Mouse (Mus musculus) limb, embryonic 14.5 days (tissue): ENCODE data around the gene Dpp4. TPM values are rescaled to one million over a fixed set of nuclear protein-coding genes. Genes with fewer than 3 reads are reported as not detected.
A peak's percentile ranks its signal among the peaks of the same experiment; 100 is the strongest.

Experiments
- ATAC-seq: fragments of 200-750 bp; cut with Nextera tagmentation; 2 replicates; pipeline ENCODE4 v1.8.0; 2017; ENCODE audit warnings: low read depth, moderate number of reproducible peaks, moderate TSS enrichment; ENCODE audit not compliant: low FRiP score
- DNase-seq: peaks from one replicate; pipeline ENCODE4 v3.0.0-alpha.2; 2015; ENCODE audit warnings: low spot score
- H3K27ac ChIP-seq: fragments of 300-500 bp; sonication (generic); replicated peaks from 2 replicates; pipeline ENCODE4 v1.5.1; 2014; ENCODE audit warnings: low read depth, mild to moderate bottlenecking, low read length, moderate library complexity, mixed read lengths
- H3K27me3 ChIP-seq: fragments of 300-500 bp; sonication (generic); 2 replicates; pipeline ENCODE4 v1.6.1; 2014; ENCODE audit warnings: low read length, mixed read lengths; ENCODE audit not compliant: control insufficient read depth, insufficient read depth
- H3K36me3 ChIP-seq: fragments of 300-500 bp; sonication (generic); 2 replicates; pipeline ENCODE4 v1.6.1; 2014; ENCODE audit warnings: mild to moderate bottlenecking, low read length, moderate library complexity, mixed read lengths; ENCODE audit not compliant: control insufficient read depth, insufficient read depth
- H3K4me1 ChIP-seq: fragments of 300-500 bp; sonication (generic); 2 replicates; pipeline ENCODE4 v1.6.1; 2014; ENCODE audit warnings: antibody characterized with exemption, low read length, mixed read lengths; ENCODE audit not compliant: control insufficient read depth, insufficient read depth
- H3K4me2 ChIP-seq: fragments of 300-500 bp; sonication (generic); replicated peaks from 2 replicates; pipeline ENCODE4 v1.6.1; 2014; ENCODE audit warnings: low read depth, mild to moderate bottlenecking, low read length, moderate library complexity; ENCODE audit not compliant: severe bottlenecking
- H3K4me3 ChIP-seq: fragments of 300-500 bp; sonication (generic); replicated peaks from 2 replicates; pipeline ENCODE4 v1.5.1; 2014; ENCODE audit warnings: low read length
- H3K9ac ChIP-seq: fragments of 300-500 bp; sonication (generic); 2 replicates; pipeline ENCODE4 v1.6.1; 2014; ENCODE audit warnings: mild to moderate bottlenecking, low read depth, low read length, moderate library complexity; ENCODE audit not compliant: severe bottlenecking
- H3K9me3 ChIP-seq: fragments of 300-500 bp; sonication (generic); 2 replicates; pipeline ENCODE4 v1.6.1; 2016; ENCODE audit warnings: low read length; ENCODE audit not compliant: control insufficient read depth
- POLR2A ChIP-seq: fragments of 200-500 bp; IDR thresholded peaks from 2 replicates; pipeline ENCODE4 v1.8.0; 2012; ENCODE audit warnings: inconsistent platforms, mild to moderate bottlenecking, moderate library complexity, borderline replicate concordance; ENCODE audit not compliant: insufficient read depth, insufficient read length; ENCODE audit errors: extremely low read depth
- WGBS: fragments of 180-500 bp; shearing (Covaris S2); extraction: QIAGEN DNeasy Blood & Tissue Kit; methylation state at CpG from one replicate; pipeline ENCODE4 v1.1.7; 2014; 5-methylcytosine and 5-hydroxymethylcytosine counted together
- polyA plus RNA-seq, 2 experiments: library from polyadenylated mRNA; depleted of rRNA in 1 of 2; stranded (reverse) in 1 of 2; unstranded in 1 of 2; fragments of >200 nt; fragmentation: Nextera tagmentation in 1 of 2; extraction: Ambion mirVana in 1 of 2; gene quantifications; 2 replicates each; pipeline versions ENCODE4 v1.2.1 to v1.2.3; 2012 to 2014

Dpp4 gene
- polyA plus RNA-seq, 2 experiments: 3.8 to 7.0 TPM

- no peak for DNase-seq
- Histone ChIP-seq H3K9me3 (no peaks in the 10 kb centered on the region), H3K27me3 (no peaks in the 10 kb centered on the region), H3K27ac (no peak overlapping the region), H3K4me1 (no peaks in the 10 kb centered on the region), H3K4me3 (no peak overlapping the region), H3K36me3 (no peaks in the 10 kb centered on the region), H3K9ac (no peak overlapping the region), H3K4me2 (no peak overlapping the region)
- ATAC-seq: no peak
- TF ChIP-seq POLR2A: no peak
- 86% methylated on average over 3 of the region's 3 CpGs for WGBS
Observed at GRCm38 (mm10) chr2:62319489-62319888, 92.5 kb downstream of the Dpp4 start.

DNA sequence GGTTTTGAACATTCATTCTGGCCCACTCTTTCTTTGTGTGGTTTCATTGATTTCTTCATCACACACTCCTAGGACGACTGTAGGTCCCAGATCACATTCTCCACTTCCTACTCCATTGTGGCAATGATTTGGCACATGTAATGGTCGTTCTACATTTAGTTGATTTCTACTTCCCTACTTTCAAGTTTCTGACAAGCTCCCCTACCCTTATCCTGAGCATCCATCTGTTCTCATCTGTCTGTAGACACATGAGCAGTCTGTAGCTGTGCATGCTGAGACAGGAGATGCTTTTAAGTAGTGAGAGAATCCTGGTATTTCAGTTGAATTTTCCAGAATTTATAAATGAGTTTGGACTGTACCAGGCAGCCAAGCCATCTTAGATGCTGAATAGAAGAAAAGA is 95.1 kb downstream of the Dpp4 start:
- Histone ChIP-seq H3K27ac (no peak overlapping the region), H3K27me3 (no peaks in the 10 kb centered on the region), H3K9me3 (no peaks in the 10 kb centered on the region), H3K9ac (no peak overlapping the region), H3K4me1 (no peaks in the 10 kb centered on the region), H3K4me3 (no peak overlapping the region), H3K36me3 (no peaks in the 10 kb centered on the region), H3K4me2 (no peak overlapping the region)
- ATAC-seq (no peak), DNase-seq (no peak)
- WGBS: 67% methylated on average over 2 of the region's 2 CpGs
- TF ChIP-seq POLR2A: no peak

DNA sequence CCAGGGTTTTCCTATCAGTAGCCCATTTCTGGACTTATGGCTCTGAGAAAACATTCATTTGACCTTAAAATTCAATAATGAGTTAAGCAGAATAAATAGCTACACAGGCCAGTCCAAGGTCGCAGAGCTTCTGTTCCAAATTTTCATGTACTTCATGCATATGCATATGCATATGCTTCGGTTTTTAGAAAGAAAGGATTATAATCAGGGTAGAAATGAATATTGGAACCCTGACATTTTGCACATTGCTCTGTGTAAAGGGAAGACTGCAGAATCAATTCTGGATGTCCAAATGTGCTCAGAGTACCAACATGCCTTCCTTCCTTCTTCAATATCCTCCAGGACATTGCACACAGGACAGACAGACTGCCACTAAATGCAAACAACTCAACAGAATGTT is 104.6 kb downstream of the Dpp4 start:
- DNase-seq: no peak
- Histone ChIP-seq H3K36me3 (no peaks in the 10 kb centered on the region), H3K4me1 (no peaks in the 10 kb centered on the region), H3K27me3 (no peaks in the 10 kb centered on the region), H3K4me2 (no peak overlapping the region), H3K9ac (no peak overlapping the region), H3K4me3 (no peak overlapping the region), H3K9me3 (no peaks in the 10 kb centered on the region), H3K27ac (no peak overlapping the region)
- 87% methylated on average over 2 of the region's 2 CpGs for WGBS
- no peak for ATAC-seq
- no peak for TF ChIP-seq POLR2A

- Histone ChIP-seq H3K4me3 (no peak overlapping the region), H3K27me3 (no peaks in the 10 kb centered on the region), H3K4me2 (no peak overlapping the region), H3K36me3 (no peaks in the 10 kb centered on the region), H3K9ac (no peak overlapping the region), H3K27ac (no peak overlapping the region), H3K4me1 (no peaks in the 10 kb centered on the region), H3K9me3 (no peaks in the 10 kb centered on the region)
- WGBS: 92% methylated on average over 5 of the region's 5 CpGs
- no peak for ATAC-seq
- no peak for TF ChIP-seq POLR2A
- DNase-seq: no peak
Observed at GRCm38 (mm10) chr2:62306978-62307377, 105.1 kb downstream of the Dpp4 start.

GRCm38 (mm10) chr2:62301716-62302115 is 110.3 kb downstream of the Dpp4 start:
- whole genome bisulfite sequencing: 81% methylated on average over 2 of the region's 2 CpGs
- H3K4me3 ChIP-seq: no peak overlapping the region
- ATAC-seq (no peak), DNase-seq (no peak)
- no peak for TF ChIP-seq POLR2A
- H3K4me2 ChIP-seq: no peak overlapping the region
- H3K9ac ChIP-seq: no peak overlapping the region
- H3K27ac ChIP-seq: no peak overlapping the region
- no peaks in the 10 kb centered on the region for H3K4me1 ChIP-seq
- no peaks in the 10 kb centered on the region for H3K36me3 ChIP-seq
- no peaks in the 10 kb centered on the region for H3K27me3 ChIP-seq
- no peaks in the 10 kb centered on the region for H3K9me3 ChIP-seq

DNA sequence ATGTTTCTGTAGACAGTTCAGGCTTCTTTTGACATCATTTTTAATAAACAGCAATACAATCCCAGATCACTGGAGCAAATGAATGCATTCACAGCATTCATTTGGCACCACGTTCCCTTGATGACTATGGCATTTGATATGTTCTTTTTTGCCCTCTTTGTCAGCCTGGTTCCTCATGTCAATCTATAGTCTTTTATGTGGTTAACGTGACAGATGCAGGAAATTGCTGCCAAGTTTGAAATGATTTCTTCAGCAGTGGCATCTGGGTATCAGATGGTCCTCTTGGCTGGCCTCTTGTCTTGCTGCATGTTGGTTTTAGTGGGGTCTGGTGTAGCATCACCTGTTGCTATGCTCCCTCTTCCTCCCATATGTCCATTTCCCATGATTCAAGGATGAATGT is 118.2 kb downstream of the Dpp4 start:
- DNase-seq: peak; percentile 16
- Histone ChIP-seq H3K9ac (no peak overlapping the region), H3K27me3 (no peaks in the 10 kb centered on the region), H3K4me2 (no peak overlapping the region), H3K9me3 (no peaks in the 10 kb centered on the region), H3K4me3 (no peak overlapping the region), H3K27ac (no peak overlapping the region), H3K36me3 (no peaks in the 10 kb centered on the region), H3K4me1 (no peaks in the 10 kb centered on the region)
- WGBS: 59% methylated on average over 2 of the region's 2 CpGs
- no peak for ATAC-seq
- TF ChIP-seq POLR2A: no peak
